8 mouse cellular contexts compared by ENCODE assay signal in genomic region chr4:123633874-123634273, GRCm38 (mm10). TPM values are rescaled to one million over a fixed set of nuclear protein-coding genes. Genes with fewer than 3 reads are reported as not detected.
A peak's percentile ranks its signal among the peaks of the same experiment; 100 is the strongest.
DNase-seq lines count a peak whose midpoint lies in the region; ATAC-seq and TF ChIP-seq lines count a peak whose summit lies in the region.

No protein-coding gene starts in this region.

- DNase-seq in layer of hippocampus, adult 2 months (ENCODE audit: low spot score in 2 of 2): no peak
- DNase-seq in layer of hippocampus, postnatal 10 days (ENCODE audit: low spot score in 2 of 2): no peak
- no peak for DNase-seq in ES-E14 (ENCODE audit: low read depth, low spot score)
- no peak for DNase-seq in right cerebral cortex, adult 2 months (ENCODE audit: low spot score in 2 of 2)
- no peak for DNase-seq in cerebellum, adult 11 months

- H3K9me3 ChIP-seq in forebrain, embryonic 15.5 days: no peaks in the 10 kb centered on the region
- no peaks in the 10 kb centered on the region for H3K9me3 ChIP-seq in forebrain, embryonic 12.5 days
- H3K9me3 ChIP-seq in ES-E14 (ENCODE audit: control insufficient read depth, insufficient read depth, low read depth, low read length): no peaks in the 10 kb centered on the region
- H3K9me3 ChIP-seq in kidney, embryonic 15.5 days (replicated peaks): no peaks in the 10 kb centered on the region

- no peak for ATAC-seq in forebrain, embryonic 15.5 days (replicated peaks)
- no peak for ATAC-seq in forebrain, embryonic 12.5 days (ENCODE audit: low FRiP score)
- ATAC-seq in kidney, embryonic 15.5 days (replicated peaks; ENCODE audit: low FRiP score): no peak

- in situ Hi-C loops in ES-E14 (cut with MboI; ENCODE audit: low sequenced_read_pairs in 2 of 2, unreplicated experiment in 2 of 2): no loop called here

- H3K27me3 ChIP-seq in forebrain, embryonic 15.5 days: no peaks in the 10 kb centered on the region
- no peaks in the 10 kb centered on the region for H3K27me3 ChIP-seq in forebrain, embryonic 12.5 days
- H3K27me3 ChIP-seq in kidney, embryonic 15.5 days: no peaks in the 10 kb centered on the region

- H3K36me3 ChIP-seq in forebrain, embryonic 15.5 days: peaks cover 7% of the 10 kb centered on the region; the same call in 1 of the 2 replicates
- peaks cover 4% of the 10 kb centered on the region for H3K36me3 ChIP-seq in forebrain, embryonic 12.5 days (replicated peaks)
- H3K36me3 ChIP-seq in ES-E14 (ENCODE audit: control insufficient read depth, insufficient read depth, low read length, poor library complexity, severe bottlenecking): no peaks in the 10 kb centered on the region
- H3K36me3 ChIP-seq in kidney, embryonic 15.5 days: 0 out of 2 replicates have a peak, but pooled peaks cover 3% of the 10 kb centered on the region

- no peak overlapping the region for H3K4me2 ChIP-seq in forebrain, embryonic 15.5 days (replicated peaks)
- H3K4me2 ChIP-seq in forebrain, embryonic 12.5 days: no peak overlapping the region
- no peak overlapping the region for H3K4me2 ChIP-seq in kidney, embryonic 15.5 days

- H3K27ac ChIP-seq in forebrain, embryonic 15.5 days (replicated peaks): peak overlapping the region; percentile 33; the same call in 1 of the 2 replicates
- H3K27ac ChIP-seq in forebrain, embryonic 12.5 days: no peak overlapping the region
- H3K27ac ChIP-seq in layer of hippocampus, adult 2 months: peak overlapping the region; percentile 56
- peak overlapping the region; percentile 73; the same call in 1 of the 2 replicates for H3K27ac ChIP-seq in ES-E14 (ENCODE audit: insufficient read depth, low read depth, low read length, poor library complexity, severe bottlenecking)
- peak overlapping the region; percentile 80 for H3K27ac ChIP-seq in kidney, embryonic 15.5 days

- no peak overlapping the region for H3K4me3 ChIP-seq in forebrain, embryonic 15.5 days
- no peak overlapping the region for H3K4me3 ChIP-seq in forebrain, embryonic 12.5 days (replicated peaks)
- H3K4me3 ChIP-seq in layer of hippocampus, adult 2 months: no peak overlapping the region
- no peak overlapping the region for H3K4me3 ChIP-seq in ES-E14 (ENCODE audit: insufficient read depth in 1 of 2, low read depth in 1 of 2, low read length in 2 of 2, poor library complexity in 1 of 2, severe bottlenecking in 1 of 2)
- no peak overlapping the region for H3K4me3 ChIP-seq in kidney, embryonic 15.5 days (replicated peaks)

- TF ChIP-seq CTCF in layer of hippocampus, adult 2 months (conservative IDR thresholded peaks at IDR 0.05): no peak

- H3K9ac ChIP-seq in forebrain, embryonic 15.5 days (replicated peaks): no peak overlapping the region
- H3K9ac ChIP-seq in forebrain, embryonic 12.5 days: no peak overlapping the region
- no peak overlapping the region; the same call in 1 of the 2 replicates for H3K9ac ChIP-seq in ES-E14 (ENCODE audit: insufficient read depth, low read depth, low read length, poor library complexity, severe bottlenecking)
- no peak overlapping the region for H3K9ac ChIP-seq in kidney, embryonic 15.5 days

- peaks cover 12% of the 10 kb centered on the region; the same call in 1 of the 2 replicates for H3K4me1 ChIP-seq in forebrain, embryonic 15.5 days
- H3K4me1 ChIP-seq in forebrain, embryonic 12.5 days: 0 out of 2 replicates have a peak, but pooled peaks cover 3% of the 10 kb centered on the region
- peaks cover 26 to 37% of the 10 kb centered on the region in 2 experiments for H3K4me1 ChIP-seq in ES-E14 (ENCODE audit: control insufficient read depth in 2 of 2, insufficient read depth in 2 of 2, low read length in 2 of 2, poor library complexity in 1 of 2)
- H3K4me1 ChIP-seq in kidney, embryonic 15.5 days: peaks cover 15% of the 10 kb centered on the region

- WGBS in forebrain, embryonic 15.5 days: 86% methylated on average over 4 of the region's 4 CpGs
- 92% methylated on average over 4 of the region's 4 CpGs for WGBS in forebrain, embryonic 12.5 days
- WGBS in kidney, embryonic 15.5 days: 84% methylated on average over 4 of the region's 4 CpGs

TF ChIP-seq in ES-E14, 5 proteins besides CTCF, POLR2A, EP300 and RAD21:
- TF ChIP-seq MAFK (IDR thresholded peaks at IDR 0.05; ENCODE audit: insufficient read depth, low read depth, low read length) (no peak), HCFC1 (IDR thresholded peaks at IDR 0.05; ENCODE audit: borderline replicate concordance, insufficient read depth, low read length) (no peak), CHD2 (IDR thresholded peaks at IDR 0.05; ENCODE audit: low read depth, low read length) (no peak), ZC3H11A (IDR thresholded peaks at IDR 0.05; ENCODE audit: borderline replicate concordance, low read depth, low read length) (no peak), ZNF384 (IDR thresholded peaks at IDR 0.05; ENCODE audit: low read depth, low read length) (no peak)
TF ChIP-seq in ES-E14: peak in this region for 0.

RNA-seq across cellular contexts. Expression of gene Macf1, which starts 50.3 kb away (rescaled TPM):
- polyA plus RNA-seq in forebrain, embryonic 15.5 days (2015; fragmentation: Nextera tagmentation; extraction: Ambion mirVana): 73.5 and 76.0 TPM in 2 replicates
- polyA plus RNA-seq in forebrain, embryonic 12.5 days (2016; fragmentation: Nextera tagmentation; extraction: Ambion mirVana): 75.6 and 77.9 TPM in 2 replicates
- total RNA-seq in layer of hippocampus, adult 2 months (2021): 100 to 1,000 TPM; 231 to 247 TPM
- 100 to 1,000 TPM; 242 to 248 TPM for total RNA-seq in layer of hippocampus, postnatal 10 days (2021)
- total RNA-seq in ES-E14 (2012; rRNA removed): 277 and 354 TPM in 2 replicates
- 38.1 and 41.2 TPM in 2 replicates for polyA plus RNA-seq in kidney, embryonic 15.5 days (2015; fragmentation: Nextera tagmentation; extraction: Ambion mirVana)
